Mouse (Mus musculus): ENCODE measurements at regions not wholly inside any gene's neighbourhood (a gene's known extent, or its start where the extent isn't known, plus 50 kb on each side); places are given as distances from the start of the nearest gene placed in this dataset.
A peak's percentile ranks its signal among the peaks of the same experiment; 100 is the strongest.

- no peak for DNase-seq
Observed at GRCm38 (mm10) chr1:143464863-143465262, 175.6 kb upstream of the B3galt2 start.

GRCm38 (mm10) chr1:143466092-143466491, 174.4 kb upstream of the B3galt2 start:
- no peak for DNase-seq

GRCm38 (mm10) chr1:143475329-143475728, 165.1 kb upstream of the B3galt2 start:
- no peak for DNase-seq

- no peak for DNase-seq
Observed at GRCm38 (mm10) chr1:143483345-143483744, 157.1 kb upstream of the B3galt2 start.

GRCm38 (mm10) chr1:143484936-143485335, 155.5 kb upstream of the B3galt2 start:
- DNase-seq: no peak

GRCm38 (mm10) chr1:143497092-143497491, 143.4 kb upstream of the B3galt2 start:
- DNase-seq: no peak

GRCm38 (mm10) chr1:143503436-143504065, 136.9 kb upstream of the B3galt2 start:
- peak; percentile 3 for DNase-seq

GRCm38 (mm10) chr1:143504066-143504440, 136.4 kb upstream of the B3galt2 start:
- DNase-seq: no peak

- DNase-seq: no peak
Observed at GRCm38 (mm10) chr1:143505318-143505717, 135.1 kb upstream of the B3galt2 start.

GRCm38 (mm10) chr1:143523831-143524521, 116.5 kb upstream of the B3galt2 start:
- DNase-seq: no peak

GRCm38 (mm10) chr1:143524522-143524865, 116.0 kb upstream of the B3galt2 start:
- no peak for DNase-seq

GRCm38 (mm10) chr1:143540223-143540622, 100.2 kb upstream of the B3galt2 start:
- no peak for DNase-seq

- no peak for DNase-seq
Observed at GRCm38 (mm10) chr1:143540701-143541100, 99.8 kb upstream of the B3galt2 start.

Data from kidney, adult 9 months (tissue).